Mouse (Mus musculus) MEL (cell line): ENCODE results near the gene Smim24. TPM values are rescaled to one million over a fixed set of nuclear protein-coding genes. Genes with fewer than 3 reads are reported as not detected.
A peak's percentile ranks its signal among the peaks of the same experiment; 100 is the strongest.

Experiments
- DNase-seq: peaks from one replicate; pipeline ENCODE4 v3.0.0; 2011; ENCODE audit warnings: low read depth, low spot score
- H3K27ac ChIP-seq: 2 replicates; pipeline ENCODE4 v1.5.1; 2012; ENCODE audit warnings: low read depth, mild to moderate bottlenecking, control low read depth, low read length, moderate library complexity; ENCODE audit not compliant: control insufficient read depth
- H3K27me3 ChIP-seq, 2 experiments: fragments of 150-350 bp in 1 of 2; sonication (generic) in 1 of 2; 2 replicates each; pipeline ENCODE4 v1.6.1; 2012; ENCODE audit warnings: low read length in 2 of 2, mild to moderate bottlenecking in 2 of 2, improper control_type of control experiment in 1 of 2, moderate library complexity in 1 of 2; ENCODE audit not compliant: insufficient read depth in 2 of 2, control insufficient read depth in 1 of 2
- H3K36me3 ChIP-seq, 2 experiments: 2 replicates each; pipeline ENCODE4 v1.6.1; 2012 to 2014; ENCODE audit warnings: low read length in 2 of 2, improper control_type of control experiment in 1 of 2, inconsistent platforms in 1 of 2, mild to moderate bottlenecking in 1 of 2; ENCODE audit not compliant: insufficient read depth in 2 of 2, control insufficient read depth in 1 of 2
- H3K4me1 ChIP-seq, 2 experiments: fragments of 150-350 bp in 1 of 2; sonication (generic) in 1 of 2; 2 replicates each; pipeline ENCODE4 v1.6.1; 2012; ENCODE audit warnings: low read length in 2 of 2, improper control_type of control experiment in 1 of 2, mild to moderate bottlenecking in 1 of 2; ENCODE audit not compliant: insufficient read depth in 2 of 2, control insufficient read depth in 1 of 2
- H3K4me3 ChIP-seq, 2 experiments: fragments of 150-350 bp in 1 of 2; sonication (generic) in 1 of 2; 2 replicates each; pipeline ENCODE4 v1.5.1; 2012; ENCODE audit warnings: low read depth in 2 of 2, low read length in 2 of 2, mild to moderate bottlenecking in 2 of 2, moderate library complexity in 2 of 2, control low read depth in 1 of 2, improper control_type of control experiment in 1 of 2; ENCODE audit not compliant: control insufficient read depth in 1 of 2, insufficient read depth in 1 of 2
- H3K79me2 ChIP-seq: 2 replicates; pipeline ENCODE4 v1.6.1; 2012; ENCODE audit warnings: mild to moderate bottlenecking, low read length, moderate library complexity; ENCODE audit not compliant: control insufficient read depth, poor library complexity, insufficient read depth
- H3K9ac ChIP-seq: 2 replicates; pipeline ENCODE4 v1.6.1; 2012; ENCODE audit warnings: low read depth, mild to moderate bottlenecking, control low read depth, low read length, moderate library complexity; ENCODE audit not compliant: control insufficient read depth, poor library complexity, severe bottlenecking
- H3K9me3 ChIP-seq: fragments of 150-350 bp; sonication (generic); replicated peaks from 2 replicates; pipeline ENCODE4 v1.6.1; 2012; ENCODE audit warnings: mild to moderate bottlenecking, low read length, improper control_type of control experiment, moderate library complexity; ENCODE audit not compliant: insufficient read depth
- CTCF ChIP-seq, 3 experiments: IDR thresholded peaks in 2 of 3; conservative IDR thresholded peaks in 1 of 3; 2 replicates each; pipeline ENCODE4 v1.5.1; 2011 to 2012; ENCODE audit warnings: low read length in 3 of 3, low read depth in 2 of 3, mild to moderate bottlenecking in 2 of 3, improper control_type of control experiment in 1 of 3, inconsistent platforms in 1 of 3, mixed read lengths in 1 of 3, moderate library complexity in 1 of 3; ENCODE audit not compliant: control insufficient read depth in 1 of 3, insufficient read depth in 1 of 3, poor library complexity in 1 of 3, severe bottlenecking in 1 of 3
- ELF1 ChIP-seq: IDR thresholded peaks from 2 replicates; pipeline ENCODE4 v1.6.1; 2014; ENCODE audit warnings: low read depth, mild to moderate bottlenecking, inconsistent platforms, low read length, improper control_type of control experiment, moderate library complexity
- EP300 ChIP-seq, 2 experiments: IDR thresholded peaks; 2 replicates each; pipeline ENCODE4 v1.6.1; 2011; ENCODE audit warnings: improper control_type of control experiment in 2 of 2, low read length in 2 of 2, low read depth in 1 of 2, mild to moderate bottlenecking in 1 of 2
- ETS1 ChIP-seq: IDR thresholded peaks from 2 replicates; pipeline ENCODE4 v1.6.1; 2012; ENCODE audit warnings: low read depth, mild to moderate bottlenecking, inconsistent platforms, low read length, improper control_type of control experiment, moderate library complexity
- HCFC1 ChIP-seq: IDR thresholded peaks from 2 replicates; pipeline ENCODE4 v1.6.1; 2012; ENCODE audit warnings: low read depth, mild to moderate bottlenecking, inconsistent platforms, low read length, improper control_type of control experiment, moderate library complexity
- JUND ChIP-seq: IDR thresholded peaks from 2 replicates; pipeline ENCODE4 v1.6.1; 2011; ENCODE audit warnings: low read depth, mild to moderate bottlenecking, improper control_type of control experiment, low read length
- KAT2A ChIP-seq: conservative IDR thresholded peaks from 2 replicates; pipeline ENCODE4 v1.6.1; 2012; ENCODE audit warnings: low read depth, low read length, improper control_type of control experiment, inconsistent platforms
- MAFK ChIP-seq: IDR thresholded peaks from 2 replicates; pipeline ENCODE4 v1.6.1; 2011; ENCODE audit warnings: low read depth, mild to moderate bottlenecking, low read length, improper control_type of control experiment, borderline replicate concordance
- MXI1 ChIP-seq: IDR thresholded peaks from 2 replicates; pipeline ENCODE4 v1.6.1; 2011; ENCODE audit warnings: mild to moderate bottlenecking, low read depth, low read length, improper control_type of control experiment
- NELFE ChIP-seq: IDR thresholded peaks from 2 replicates; pipeline ENCODE4 v1.6.1; 2011; ENCODE audit warnings: low read depth, low read length, improper control_type of control experiment
- SIN3A ChIP-seq: IDR thresholded peaks from 2 replicates; pipeline ENCODE4 v1.6.1; 2012; ENCODE audit warnings: low read length, improper control_type of control experiment, inconsistent platforms
- USF1 ChIP-seq: IDR thresholded peaks from 2 replicates; pipeline ENCODE4 v1.6.1; 2014; ENCODE audit warnings: low read depth, mild to moderate bottlenecking, inconsistent platforms, low read length, improper control_type of control experiment, moderate library complexity
- USF2 ChIP-seq, 2 experiments: IDR thresholded peaks; 2 replicates each; pipeline ENCODE4 v1.6.1; 2011 to 2012; ENCODE audit warnings: improper control_type of control experiment in 2 of 2, low read length in 2 of 2, borderline replicate concordance in 1 of 2, inconsistent platforms in 1 of 2, low read depth in 1 of 2, mild to moderate bottlenecking in 1 of 2; ENCODE audit not compliant: insufficient read depth in 1 of 2
- polyA plus RNA-seq, 2 experiments: library from polyadenylated mRNA; stranded (reverse) in 1 of 2; unstranded in 1 of 2; fragments of >175 nt in 1 of 2; fragments of >200 nt in 1 of 2; gene quantifications; 2 replicates each; pipeline versions ENCODE4 v1.2.1 to v1.2.4; 2012; ENCODE audit warnings: low replicate concordance in 2 of 2, low read depth in 1 of 2; ENCODE audit not compliant: insufficient read length in 2 of 2, insufficient read depth in 1 of 2, missing spikeins in 1 of 2
- total RNA-seq: library from RNA; depleted of rRNA; stranded (reverse); fragments of 300-350 nt; gene quantifications from 2 replicates; pipeline ENCODE4 v1.2.3, GENCODE M21; 2012

Gene Smim24
- total and polyA plus RNA-seq, 3 experiments: 6.7 to 29.5 TPM; not detected in 1

- Histone ChIP-seq H3K36me3 (peaks cover 0 to 16% of the 10 kb centered on the region in 2 experiments; a peak in 2 of 4 replicates), H3K4me1 (peaks cover 3 to 29% of the 10 kb centered on the region in 2 experiments; a peak in 3 of 4 replicates), H3K27ac (peak overlapping the region; percentile 29; the same call in 1 of the 2 replicates), H3K9me3 (no peaks in the 10 kb centered on the region), H3K9ac (peak overlapping the region; percentile 21), H3K4me3 (peak overlapping the region in 1 of 2 experiments; percentile 16; a peak in 1 of 4 replicates), H3K27me3 (no peaks in the 10 kb centered on the region), H3K79me2 (no peaks in the 10 kb centered on the region)
- TF ChIP-seq CTCF (IDR thresholded peaks at IDR 0.05 in 2 of 3, conservative IDR thresholded peaks at IDR 0.05 in 1 of 3; ENCODE audit: control insufficient read depth in 1 of 3, insufficient read depth in 1 of 3, low read depth in 2 of 3, low read length in 3 of 3, poor library complexity in 1 of 3, severe bottlenecking in 1 of 3) (0 out of 6 replicates have a peak, but pooled peaks of 1 of the 3 experiments have one; percentile 3), SIN3A (peak; percentile 89), HCFC1 (peak; percentile 40; the same call in 1 of the 2 replicates), EP300 (IDR thresholded peaks at IDR 0.05; ENCODE audit: low read depth in 1 of 2, low read length in 2 of 2) (peak; percentile 19 to 58; a peak in 2 of 4 replicates), USF2 (IDR thresholded peaks at IDR 0.05; ENCODE audit: borderline replicate concordance in 1 of 2, insufficient read depth in 1 of 2, low read depth in 1 of 2, low read length in 2 of 2) (peak in 1 of 2 experiments; percentile 84; a peak in 2 of 4 replicates), USF1 (peak; percentile 90), NELFE (no peak), JUND (peak; percentile 96), MXI1 (peak; percentile 52), MAFK (no peak), ELF1 (no peak), KAT2A (no peak), ETS1 (peak; percentile 84)
- peak; percentile 98 for DNase-seq
Observed at GRCm38 (mm10) chr10:81407539-81408423, 14.9 kb downstream of the Smim24 start.

- peaks cover 3 to 29% of the 10 kb centered on the region in 2 experiments; a peak in 3 of 4 replicates for H3K4me1 ChIP-seq
- no peak overlapping the region for H3K4me3 ChIP-seq
- DNase-seq: no peak
- H3K36me3 ChIP-seq: peaks cover 0 to 16% of the 10 kb centered on the region in 2 experiments; a peak in 2 of 4 replicates
- no peak overlapping the region for H3K27ac ChIP-seq
- no peak for TF ChIP-seq JUND
- TF ChIP-seq USF1: 0 out of 2 replicates have a peak, but pooled peaks have one; percentile 14
- no peaks in the 10 kb centered on the region for H3K27me3 ChIP-seq
- no peaks in the 10 kb centered on the region for H3K9me3 ChIP-seq
- H3K9ac ChIP-seq: no peak overlapping the region
- H3K79me2 ChIP-seq: no peaks in the 10 kb centered on the region
Observed at GRCm38 (mm10) chr10:81408424-81408729, 15.5 kb downstream of the Smim24 start.
